Mouse (Mus musculus): ENCODE measurements around the gene Loxl3. TPM values are rescaled to one million over a fixed set of nuclear protein-coding genes. Genes with fewer than 3 reads are reported as not detected.

Loxl3 gene
- polyA plus RNA-seq, 1 experiment from 2014 or later = 13.6 TPM

- Histone ChIP-seq H3K4me2 (ENCODE audit: low read length) (no peak overlapping the region), H3K9me3 (ENCODE audit: control insufficient read depth, low read length) (no peaks in the 10 kb centered on the region), H3K4me1 (replicated peaks; ENCODE audit: control insufficient read depth, insufficient read depth, low read length) (no peaks in the 10 kb centered on the region), H3K4me3 (ENCODE audit: low read depth, low read length) (no peak overlapping the region), H3K36me3 (ENCODE audit: control insufficient read depth, insufficient read depth, low read length) (no peaks in the 10 kb centered on the region), H3K27me3 (replicated peaks; ENCODE audit: control insufficient read depth, insufficient read depth, low read length) (no peaks in the 10 kb centered on the region), H3K9ac (ENCODE audit: low read length) (no peak overlapping the region), H3K27ac (ENCODE audit: low read depth) (no peak overlapping the region)
- ATAC-seq (replicated peaks; ENCODE audit: low FRiP score, low TSS enrichment, low read depth) (no peak), DNase-seq (ENCODE audit: low spot score) (no peak)
- 88% methylated on average over 1 of the region's 1 CpGs for WGBS
These were observed 30.9 kb upstream of the Loxl3 start for GRCm38 (mm10) chr6:83003082-83003481.

- Histone ChIP-seq H3K36me3 (ENCODE audit: control insufficient read depth, insufficient read depth, low read length) (no peaks in the 10 kb centered on the region), H3K4me1 (replicated peaks; ENCODE audit: control insufficient read depth, insufficient read depth, low read length) (no peaks in the 10 kb centered on the region), H3K27ac (ENCODE audit: low read depth) (no peak overlapping the region), H3K4me3 (ENCODE audit: low read depth, low read length) (no peak overlapping the region), H3K9me3 (ENCODE audit: control insufficient read depth, low read length) (no peaks in the 10 kb centered on the region), H3K4me2 (ENCODE audit: low read length) (no peak overlapping the region), H3K27me3 (replicated peaks; ENCODE audit: control insufficient read depth, insufficient read depth, low read length) (no peaks in the 10 kb centered on the region), H3K9ac (ENCODE audit: low read length) (no peak overlapping the region)
- DNase-seq (ENCODE audit: low spot score) = no peak
- ATAC-seq (replicated peaks; ENCODE audit: low FRiP score, low TSS enrichment, low read depth) = no peak
- 90% methylated on average over 5 of the region's 5 CpGs for WGBS
These were observed 30.1 kb upstream of the Loxl3 start for GRCm38 (mm10) chr6:83003850-83004249.

- DNase-seq (ENCODE audit: low spot score) = no peak
- Histone ChIP-seq H3K4me1 (replicated peaks; ENCODE audit: control insufficient read depth, insufficient read depth, low read length) (no peaks in the 10 kb centered on the region), H3K27me3 (replicated peaks; ENCODE audit: control insufficient read depth, insufficient read depth, low read length) (no peaks in the 10 kb centered on the region), H3K9ac (ENCODE audit: low read length) (no peak overlapping the region), H3K4me2 (ENCODE audit: low read length) (no peak overlapping the region), H3K27ac (ENCODE audit: low read depth) (no peak overlapping the region), H3K36me3 (ENCODE audit: control insufficient read depth, insufficient read depth, low read length) (no peaks in the 10 kb centered on the region), H3K9me3 (ENCODE audit: control insufficient read depth, low read length) (no peaks in the 10 kb centered on the region), H3K4me3 (ENCODE audit: low read depth, low read length) (no peak overlapping the region)
- no peak for ATAC-seq (replicated peaks; ENCODE audit: low FRiP score, low TSS enrichment, low read depth)
- WGBS = 75% methylated on average over 2 of the region's 2 CpGs
These were observed 29.7 kb upstream of the Loxl3 start for GRCm38 (mm10) chr6:83004309-83004708.

GRCm38 (mm10) chr6:83004872-83005271 is 29.1 kb upstream of the Loxl3 start:
- H3K4me1 ChIP-seq (replicated peaks; ENCODE audit: control insufficient read depth, insufficient read depth, low read length) = no peaks in the 10 kb centered on the region
- DNase-seq (ENCODE audit: low spot score) (no peak), ATAC-seq (replicated peaks; ENCODE audit: low FRiP score, low TSS enrichment, low read depth) (no peak)
- no peak overlapping the region for H3K4me2 ChIP-seq (ENCODE audit: low read length)
- 61% methylated on average over 7 of the region's 7 CpGs for WGBS
- no peak overlapping the region for H3K27ac ChIP-seq (ENCODE audit: low read depth)
- H3K9ac ChIP-seq (ENCODE audit: low read length) = no peak overlapping the region
- H3K4me3 ChIP-seq (ENCODE audit: low read depth, low read length) = no peak overlapping the region
- H3K27me3 ChIP-seq (replicated peaks; ENCODE audit: control insufficient read depth, insufficient read depth, low read length) = no peaks in the 10 kb centered on the region
- H3K9me3 ChIP-seq (ENCODE audit: control insufficient read depth, low read length) = no peaks in the 10 kb centered on the region
- H3K36me3 ChIP-seq (ENCODE audit: control insufficient read depth, insufficient read depth, low read length) = no peaks in the 10 kb centered on the region

- Histone ChIP-seq H3K27me3 (replicated peaks; ENCODE audit: control insufficient read depth, insufficient read depth, low read length) (no peaks in the 10 kb centered on the region), H3K27ac (ENCODE audit: low read depth) (no peak overlapping the region), H3K4me3 (ENCODE audit: low read depth, low read length) (no peak overlapping the region), H3K36me3 (ENCODE audit: control insufficient read depth, insufficient read depth, low read length) (no peaks in the 10 kb centered on the region), H3K9ac (ENCODE audit: low read length) (no peak overlapping the region), H3K4me2 (ENCODE audit: low read length) (no peak overlapping the region), H3K4me1 (replicated peaks; ENCODE audit: control insufficient read depth, insufficient read depth, low read length) (0 out of 2 replicates have a peak, but pooled peaks cover 2% of the 10 kb centered on the region), H3K9me3 (ENCODE audit: control insufficient read depth, low read length) (no peaks in the 10 kb centered on the region)
- DNase-seq (ENCODE audit: low spot score) (no peak), ATAC-seq (replicated peaks; ENCODE audit: low FRiP score, low TSS enrichment, low read depth) (no peak)
- WGBS = 81% methylated on average over 10 of the region's 10 CpGs
These were observed 28.4 kb upstream of the Loxl3 start for GRCm38 (mm10) chr6:83005444-83006011.

- H3K27me3 ChIP-seq (replicated peaks; ENCODE audit: control insufficient read depth, insufficient read depth, low read length) = no peaks in the 10 kb centered on the region
- no peak overlapping the region for H3K9ac ChIP-seq (ENCODE audit: low read length)
- no peak for DNase-seq (ENCODE audit: low spot score)
- ATAC-seq (replicated peaks; ENCODE audit: low FRiP score, low TSS enrichment, low read depth) = no peak
- H3K27ac ChIP-seq (ENCODE audit: low read depth) = no peak overlapping the region
- H3K9me3 ChIP-seq (ENCODE audit: control insufficient read depth, low read length) = no peaks in the 10 kb centered on the region
- WGBS = 80% methylated on average over 6 of the region's 6 CpGs
- H3K4me1 ChIP-seq (replicated peaks; ENCODE audit: control insufficient read depth, insufficient read depth, low read length) = 0 out of 2 replicates have a peak, but pooled peaks cover 2% of the 10 kb centered on the region
- no peaks in the 10 kb centered on the region for H3K36me3 ChIP-seq (ENCODE audit: control insufficient read depth, insufficient read depth, low read length)
- H3K4me2 ChIP-seq (ENCODE audit: low read length) = no peak overlapping the region
- H3K4me3 ChIP-seq (ENCODE audit: low read depth, low read length) = no peak overlapping the region
These were observed 27.9 kb upstream of the Loxl3 start for GRCm38 (mm10) chr6:83006114-83006513.

GRCm38 (mm10) chr6:83008659-83009058 is 25.3 kb upstream of the Loxl3 start:
- no peak overlapping the region for H3K4me2 ChIP-seq (ENCODE audit: low read length)
- H3K27me3 ChIP-seq (replicated peaks; ENCODE audit: control insufficient read depth, insufficient read depth, low read length) = no peaks in the 10 kb centered on the region
- WGBS = 30% methylated on average over 3 of the region's 3 CpGs
- ATAC-seq (replicated peaks; ENCODE audit: low FRiP score, low TSS enrichment, low read depth) (no peak), DNase-seq (ENCODE audit: low spot score) (no peak)
- no peaks in the 10 kb centered on the region for H3K9me3 ChIP-seq (ENCODE audit: control insufficient read depth, low read length)
- no peak overlapping the region for H3K9ac ChIP-seq (ENCODE audit: low read length)
- H3K36me3 ChIP-seq (ENCODE audit: control insufficient read depth, insufficient read depth, low read length) = no peaks in the 10 kb centered on the region
- no peak overlapping the region for H3K27ac ChIP-seq (ENCODE audit: low read depth)
- no peak overlapping the region for H3K4me3 ChIP-seq (ENCODE audit: low read depth, low read length)
- 0 out of 2 replicates have a peak, but pooled peaks cover 2% of the 10 kb centered on the region for H3K4me1 ChIP-seq (replicated peaks; ENCODE audit: control insufficient read depth, insufficient read depth, low read length)

- ATAC-seq (replicated peaks; ENCODE audit: low FRiP score, low TSS enrichment, low read depth) (no peak), DNase-seq (ENCODE audit: low spot score) (no peak)
- Histone ChIP-seq H3K27ac (ENCODE audit: low read depth) (no peak overlapping the region), H3K9ac (ENCODE audit: low read length) (no peak overlapping the region), H3K27me3 (replicated peaks; ENCODE audit: control insufficient read depth, insufficient read depth, low read length) (0 out of 2 replicates have a peak, but pooled peaks cover 4% of the 10 kb centered on the region), H3K36me3 (ENCODE audit: control insufficient read depth, insufficient read depth, low read length) (no peaks in the 10 kb centered on the region), H3K4me2 (ENCODE audit: low read length) (no peak overlapping the region), H3K4me3 (ENCODE audit: low read depth, low read length) (no peak overlapping the region), H3K4me1 (replicated peaks; ENCODE audit: control insufficient read depth, insufficient read depth, low read length) (0 out of 2 replicates have a peak, but pooled peaks cover 2% of the 10 kb centered on the region), H3K9me3 (ENCODE audit: control insufficient read depth, low read length) (no peaks in the 10 kb centered on the region)
- 48% methylated on average over 7 of the region's 7 CpGs for WGBS
These were observed 24.0 kb upstream of the Loxl3 start for GRCm38 (mm10) chr6:83010010-83010409.

GRCm38 (mm10) chr6:83011255-83011654 is 22.7 kb upstream of the Loxl3 start:
- no peak overlapping the region for H3K27ac ChIP-seq (ENCODE audit: low read depth)

More at GRCm38 (mm10) chr6:83011255-83011654, 22.7 kb upstream of the Loxl3 start:
- no peak overlapping the region for H3K4me3 ChIP-seq (ENCODE audit: low read depth, low read length)
- H3K4me2 ChIP-seq (ENCODE audit: low read length) = no peak overlapping the region
- H3K27me3 ChIP-seq (replicated peaks; ENCODE audit: control insufficient read depth, insufficient read depth, low read length) = 0 out of 2 replicates have a peak, but pooled peaks cover 4% of the 10 kb centered on the region
- DNase-seq (ENCODE audit: low spot score) (no peak), ATAC-seq (replicated peaks; ENCODE audit: low FRiP score, low TSS enrichment, low read depth) (no peak)
- H3K4me1 ChIP-seq (replicated peaks; ENCODE audit: control insufficient read depth, insufficient read depth, low read length) = 0 out of 2 replicates have a peak, but pooled peaks cover 2% of the 10 kb centered on the region
- H3K9ac ChIP-seq (ENCODE audit: low read length) = no peak overlapping the region
- H3K36me3 ChIP-seq (ENCODE audit: control insufficient read depth, insufficient read depth, low read length) = no peaks in the 10 kb centered on the region
- 87% methylated on average over 7 of the region's 7 CpGs for WGBS
- H3K9me3 ChIP-seq (ENCODE audit: control insufficient read depth, low read length) = no peaks in the 10 kb centered on the region

Measured in intestine, embryonic 14.5 days (tissue).